Mouse (Mus musculus): ENCODE data around the gene Eif2d.

GRCm38 (mm10) chr1:131184253-131184955 lies 31.4 kb downstream of the Eif2d start:
- TF ChIP-seq CTCF (IDR thresholded peaks at IDR 0.05; ENCODE audit: control insufficient read depth, insufficient read depth, insufficient read length) = no peak
- no peak for TF ChIP-seq USF1 (IDR thresholded peaks at IDR 0.05; ENCODE audit: low read depth)
- TF ChIP-seq MAX (IDR thresholded peaks at IDR 0.05) = no peak
- TF ChIP-seq CEBPB (IDR thresholded peaks at IDR 0.05; ENCODE audit: low read depth) = peak; percentile 53
- TF ChIP-seq FOSL1 (IDR thresholded peaks at IDR 0.05; ENCODE audit: insufficient read depth, low read length, poor library complexity, severe bottlenecking) = peak; percentile 51
- peak; percentile 44 for TF ChIP-seq MYOD1 (IDR thresholded peaks at IDR 0.05; ENCODE audit: control insufficient read depth, insufficient read length, low read depth)

Measured in C2C12 (cell line).